Mouse (Mus musculus) myocyte (in vitro differentiated cells): ENCODE measurements around the gene Lax1. TPM values are rescaled to one million over a fixed set of nuclear protein-coding genes. Genes with fewer than 3 reads are reported as not detected.

Experiments
- H3K27me3 ChIP-seq: one replicate; pipeline ENCODE4 v1.6.1; 2011; ENCODE audit not compliant: control insufficient read depth, insufficient read depth, insufficient read length
- H3K36me3 ChIP-seq: one replicate; pipeline ENCODE4 v1.6.1; 2011; ENCODE audit not compliant: control insufficient read depth, insufficient read depth
- H3K4me2 ChIP-seq: one replicate; pipeline ENCODE4 v1.6.1; 2011; ENCODE audit warnings: low read depth, control low read depth
- H3K4me3 ChIP-seq: one replicate; pipeline ENCODE4 v1.5.1; 2011; ENCODE audit warnings: mild to moderate bottlenecking, control low read depth, moderate library complexity
- H3K79me2 ChIP-seq: one replicate; pipeline ENCODE4 v1.6.1; 2011; ENCODE audit not compliant: control insufficient read depth, insufficient read depth
- H3ac ChIP-seq: one replicate; pipeline ENCODE4 v1.6.1; 2011; ENCODE audit not compliant: control insufficient read depth, insufficient read length
- CEBPB ChIP-seq: IDR thresholded peaks from 2 replicates; pipeline ENCODE4 v1.6.1; 2011; ENCODE audit warnings: mild to moderate bottlenecking, moderate library complexity; ENCODE audit not compliant: poor library complexity, insufficient read depth, severe bottlenecking
- E2F4 ChIP-seq: IDR thresholded peaks from one replicate; pipeline ENCODE4 v1.6.1; 2011; ENCODE audit warnings: mild to moderate bottlenecking, control low read depth, moderate library complexity; ENCODE audit not compliant: insufficient read depth
- MAX ChIP-seq: IDR thresholded peaks from one replicate; pipeline ENCODE4 v1.6.1; 2011; ENCODE audit warnings: low read depth, mild to moderate bottlenecking, control low read depth
- MYOD1 ChIP-seq, 3 experiments: IDR thresholded peaks; one replicate each; pipeline ENCODE4 v1.6.1; 2011; ENCODE audit warnings: control low read depth in 2 of 3, low read depth in 2 of 3, mild to moderate bottlenecking in 2 of 3, moderate library complexity in 1 of 3; ENCODE audit not compliant: insufficient read length in 2 of 3, control insufficient read depth in 1 of 3
- MYOG ChIP-seq, 3 experiments: IDR thresholded peaks; one replicate each; pipeline ENCODE4 v1.6.1; 2011; ENCODE audit warnings: control low read depth in 2 of 3, low read depth in 2 of 3, mild to moderate bottlenecking in 2 of 3; ENCODE audit not compliant: insufficient read length in 2 of 3, control insufficient read depth in 1 of 3, insufficient read depth in 1 of 3
- POLR2A ChIP-seq: IDR thresholded peaks from one replicate; pipeline ENCODE4 v1.6.1; 2011; ENCODE audit warnings: low read depth, mild to moderate bottlenecking, control low read depth, moderate library complexity; ENCODE audit not compliant: insufficient read length
- POLR2AphosphoS2 ChIP-seq: IDR thresholded peaks from one replicate; pipeline ENCODE4 v1.6.1; 2011; ENCODE audit warnings: low read depth, control low read depth; ENCODE audit not compliant: insufficient read length
- REST ChIP-seq: IDR thresholded peaks from one replicate; pipeline ENCODE4 v1.6.1; 2011; ENCODE audit warnings: mild to moderate bottlenecking, control low read depth, moderate library complexity; ENCODE audit not compliant: insufficient read depth, insufficient read length
- SRF ChIP-seq: IDR thresholded peaks from one replicate; pipeline ENCODE4 v1.6.1; 2011; ENCODE audit warnings: low read depth; ENCODE audit not compliant: control insufficient read depth, insufficient read length
- TCF12 ChIP-seq: IDR thresholded peaks from one replicate; pipeline ENCODE4 v1.6.1; 2011; ENCODE audit warnings: mild to moderate bottlenecking, control low read depth; ENCODE audit not compliant: poor library complexity, insufficient read depth, severe bottlenecking
- TCF3 ChIP-seq: IDR thresholded peaks from one replicate; pipeline ENCODE4 v1.6.1; 2011; ENCODE audit warnings: low read depth, control low read depth; ENCODE audit not compliant: insufficient read length
- USF1 ChIP-seq: IDR thresholded peaks from one replicate; pipeline ENCODE4 v1.6.1; 2011; ENCODE audit warnings: low read depth, mild to moderate bottlenecking, control low read depth, moderate library complexity
- polyA plus RNA-seq: library from polyadenylated mRNA; unstranded; fragments of >200 nt; fragmentation: generic; extraction: Trizol; gene quantifications from one replicate; pipeline ENCODE4 v1.2.1, GENCODE M21; 2012; ENCODE audit warnings: missing spikeins

Lax1 gene
- polyA plus RNA-seq, 1 experiment = 0.05 TPM

- Histone ChIP-seq H3K27me3 (no peaks in the 10 kb centered on the region), H3K36me3 (peaks cover under 1% of the 10 kb centered on the region), H3K4me3 (no peak overlapping the region), H3K79me2 (no peaks in the 10 kb centered on the region), H3K4me2 (no peak overlapping the region), H3ac (no peak overlapping the region)
- TF ChIP-seq E2F4 (no peak), POLR2AphosphoS2 (peak; percentile 52)
These were observed 8.2 kb upstream of the Lax1 start for GRCm38 (mm10) chr1:133697935-133698620.

GRCm38 (mm10) chr1:133695901-133696300 is 6.0 kb upstream of the Lax1 start:
- Histone ChIP-seq H3K4me3 (no peak overlapping the region), H3ac (no peak overlapping the region), H3K36me3 (no peaks in the 10 kb centered on the region), H3K4me2 (peak overlapping the region; percentile 57), H3K79me2 (no peaks in the 10 kb centered on the region), H3K27me3 (no peaks in the 10 kb centered on the region)
- TF ChIP-seq MYOD1 (IDR thresholded peaks at IDR 0.05; ENCODE audit: control insufficient read depth in 1 of 3, insufficient read length in 2 of 3, low read depth in 2 of 3) = peak in 2 of 3 experiments; percentile 64 to 72
- no peak for TF ChIP-seq MAX
- peak; percentile 42 for TF ChIP-seq TCF12
- TF ChIP-seq TCF3 = no peak
- TF ChIP-seq POLR2AphosphoS2 = peak; percentile 14
- peak in 2 of 3 experiments; percentile 40 to 79 for TF ChIP-seq MYOG (IDR thresholded peaks at IDR 0.05; ENCODE audit: control insufficient read depth in 1 of 3, insufficient read depth in 1 of 3, insufficient read length in 2 of 3, low read depth in 2 of 3)

- no peak for TF ChIP-seq REST
- Histone ChIP-seq H3K4me2 (no peak overlapping the region), H3K27me3 (no peaks in the 10 kb centered on the region), H3ac (no peak overlapping the region), H3K79me2 (no peaks in the 10 kb centered on the region), H3K4me3 (no peak overlapping the region), H3K36me3 (no peaks in the 10 kb centered on the region)
These were observed 5.0 kb upstream of the Lax1 start for GRCm38 (mm10) chr1:133694876-133695275.

GRCm38 (mm10) chr1:133694301-133694700 is 4.4 kb upstream of the Lax1 start:
- Histone ChIP-seq H3K4me2 (no peak overlapping the region), H3ac (no peak overlapping the region), H3K79me2 (no peaks in the 10 kb centered on the region), H3K27me3 (no peaks in the 10 kb centered on the region), H3K36me3 (no peaks in the 10 kb centered on the region), H3K4me3 (no peak overlapping the region)
- TF ChIP-seq TCF12 (no peak), MYOD1 (IDR thresholded peaks at IDR 0.05; ENCODE audit: control insufficient read depth in 1 of 3, insufficient read length in 2 of 3, low read depth in 2 of 3) (no peak), E2F4 (no peak), MAX (no peak), USF1 (no peak), TCF3 (no peak), SRF (no peak), REST (no peak), MYOG (IDR thresholded peaks at IDR 0.05; ENCODE audit: control insufficient read depth in 1 of 3, insufficient read depth in 1 of 3, insufficient read length in 2 of 3, low read depth in 2 of 3) (no peak)

GRCm38 (mm10) chr1:133693536-133694114 is 3.7 kb upstream of the Lax1 start:
- H3K79me2 ChIP-seq = no peaks in the 10 kb centered on the region
- H3K4me2 ChIP-seq = no peak overlapping the region
- H3K36me3 ChIP-seq = no peaks in the 10 kb centered on the region
- no peak overlapping the region for H3K4me3 ChIP-seq
- H3K27me3 ChIP-seq = no peaks in the 10 kb centered on the region
- TF ChIP-seq MAX (no peak), TCF3 (no peak), USF1 (no peak), SRF (no peak)
- H3ac ChIP-seq = no peak overlapping the region

GRCm38 (mm10) chr1:133692195-133692594 is 2.3 kb upstream of the Lax1 start:
- no peak for TF ChIP-seq POLR2A
- TF ChIP-seq REST = no peak
- TF ChIP-seq MYOD1 (IDR thresholded peaks at IDR 0.05; ENCODE audit: control insufficient read depth in 1 of 3, insufficient read length in 2 of 3, low read depth in 2 of 3) = no peak
- no peak for TF ChIP-seq POLR2AphosphoS2
- TF ChIP-seq TCF12 = no peak
- TF ChIP-seq USF1 = no peak
- no peak for TF ChIP-seq CEBPB
- Histone ChIP-seq H3K27me3 (no peaks in the 10 kb centered on the region), H3K4me3 (no peak overlapping the region), H3ac (no peak overlapping the region), H3K79me2 (no peaks in the 10 kb centered on the region), H3K4me2 (no peak overlapping the region), H3K36me3 (no peaks in the 10 kb centered on the region)
